Mouse (Mus musculus): ENCODE measurements at regions not wholly inside any gene's neighbourhood (a gene's known extent, or its start where the extent isn't known, plus 50 kb on each side); places are given as distances from the start of the nearest gene placed in this dataset.

- no peaks in the 10 kb centered on the region for H3K27me3 ChIP-seq (ENCODE audit: insufficient read depth, poor library complexity, severe bottlenecking)
- DNase-seq (ENCODE audit: low spot score) = no peak
- no peaks in the 10 kb centered on the region for H3K4me1 ChIP-seq (replicated peaks)
- no peak overlapping the region for H3K27ac ChIP-seq
- H3K9me3 ChIP-seq = no peaks in the 10 kb centered on the region
- no peaks in the 10 kb centered on the region for H3K36me3 ChIP-seq
- H3K4me3 ChIP-seq = no peak overlapping the region
- 61% methylated on average over 3 of the region's 3 CpGs for WGBS
Measured at GRCm38 (mm10) chr6:6781556-6781955, 81.6 kb upstream of the Dlx6 start.

- Histone ChIP-seq H3K36me3 (no peaks in the 10 kb centered on the region), H3K9me3 (no peaks in the 10 kb centered on the region), H3K27me3 (ENCODE audit: insufficient read depth, poor library complexity, severe bottlenecking) (no peaks in the 10 kb centered on the region), H3K4me1 (replicated peaks) (no peaks in the 10 kb centered on the region), H3K4me3 (no peak overlapping the region), H3K27ac (no peak overlapping the region)
- DNase-seq (ENCODE audit: low spot score) = no peak
- 35% methylated on average over 1 of the region's 1 CpGs for WGBS
Measured at GRCm38 (mm10) chr6:6785939-6786490, 77.1 kb upstream of the Dlx6 start.

- WGBS = 81% methylated on average over 4 of the region's 4 CpGs
- Histone ChIP-seq H3K4me1 (replicated peaks) (no peaks in the 10 kb centered on the region), H3K36me3 (no peaks in the 10 kb centered on the region), H3K4me3 (no peak overlapping the region), H3K27me3 (ENCODE audit: insufficient read depth, poor library complexity, severe bottlenecking) (no peaks in the 10 kb centered on the region), H3K9me3 (no peaks in the 10 kb centered on the region), H3K27ac (no peak overlapping the region)
- DNase-seq (ENCODE audit: low spot score) = no peak
Measured at GRCm38 (mm10) chr6:6787490-6787889, 75.6 kb upstream of the Dlx6 start.

- H3K4me3 ChIP-seq = no peak overlapping the region
- peaks cover 3% of the 10 kb centered on the region; the same call in 1 of the 2 replicates for H3K4me1 ChIP-seq (replicated peaks)
- no peak overlapping the region for H3K27ac ChIP-seq
- H3K27me3 ChIP-seq (ENCODE audit: insufficient read depth, poor library complexity, severe bottlenecking) = no peaks in the 10 kb centered on the region
- no peaks in the 10 kb centered on the region for H3K9me3 ChIP-seq
- H3K36me3 ChIP-seq = no peaks in the 10 kb centered on the region
- no peak for DNase-seq (ENCODE audit: low spot score)
- 65% methylated on average over 6 of the region's 6 CpGs for WGBS
Measured at GRCm38 (mm10) chr6:6794320-6795018, 68.7 kb upstream of the Dlx6 start.

GRCm38 (mm10) chr6:6800377-6800776, 62.8 kb upstream of the Dlx6 start:
- no peaks in the 10 kb centered on the region for H3K36me3 ChIP-seq
- H3K27me3 ChIP-seq (ENCODE audit: insufficient read depth, poor library complexity, severe bottlenecking) = no peaks in the 10 kb centered on the region
- H3K27ac ChIP-seq = no peak overlapping the region
- WGBS = 90% methylated on average over 2 of the region's 2 CpGs
- H3K4me1 ChIP-seq (replicated peaks) = no peaks in the 10 kb centered on the region
- no peaks in the 10 kb centered on the region for H3K9me3 ChIP-seq
- no peak for DNase-seq (ENCODE audit: low spot score)
- H3K4me3 ChIP-seq = no peak overlapping the region

GRCm38 (mm10) chr6:6801563-6802259, 61.4 kb upstream of the Dlx6 start:
- DNase-seq (ENCODE audit: low spot score) = no peak
- H3K36me3 ChIP-seq = no peaks in the 10 kb centered on the region
- no peak overlapping the region for H3K27ac ChIP-seq
- no peaks in the 10 kb centered on the region for H3K4me1 ChIP-seq (replicated peaks)
- no peak overlapping the region for H3K4me3 ChIP-seq
- no peaks in the 10 kb centered on the region for H3K9me3 ChIP-seq
- H3K27me3 ChIP-seq (ENCODE audit: insufficient read depth, poor library complexity, severe bottlenecking) = no peaks in the 10 kb centered on the region
- 88% methylated on average over 15 of the region's 15 CpGs for WGBS

Measured in hindbrain, embryonic 10.5 days (tissue).